Mouse (Mus musculus) liver, postnatal 0 days (tissue): ENCODE data around the gene Ccdc93.

Experiments used
- CTCF ChIP-seq: sonication (generic); IDR thresholded peaks from 2 replicates; pipeline ENCODE4 v1.5.1; 2016; ENCODE audit warnings: antibody characterized with exemption, low read depth
- EP300 ChIP-seq: IDR thresholded peaks from 2 replicates; pipeline ENCODE4 v1.6.1; 2016; ENCODE audit warnings: antibody characterized with exemption, low read depth, mild to moderate bottlenecking

DNA sequence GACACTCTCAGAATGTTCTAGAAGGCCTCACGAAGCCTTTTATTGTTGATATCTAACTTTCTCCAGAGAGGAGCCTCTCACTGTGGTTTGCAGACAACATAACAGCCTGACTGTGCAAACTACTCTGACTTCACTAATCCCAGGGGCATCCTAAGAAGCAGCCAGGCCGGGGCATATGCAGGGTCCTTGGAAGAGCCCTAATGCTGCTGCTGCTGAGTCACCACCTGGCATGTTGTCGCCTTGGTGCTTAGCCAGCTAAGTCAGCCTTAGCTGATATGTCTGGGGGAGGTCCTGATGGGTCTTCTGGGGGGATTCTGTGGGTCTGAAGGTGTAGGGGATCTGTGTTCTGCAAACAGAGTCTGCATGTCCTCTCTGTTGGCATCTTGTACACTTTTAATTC lies 35.4 kb downstream of the Ccdc93 start:
- TF ChIP-seq CTCF (no peak), EP300 (no peak)
